Mouse (Mus musculus): Measurements from ENCODE around the gene Jup. TPM values are rescaled to one million over a fixed set of nuclear protein-coding genes. Genes with fewer than 3 reads are reported as not detected.
"Not testable (repeated sequence)": the region's sequence is repeated elsewhere in the genome, so short reads cannot be mapped to it uniquely, and the experiment has no call there.

Gene Jup
- total RNA-seq, 2 experiments from 2014 or later, result 68.6 to 104 TPM

GRCm38 (mm10) chr11:100327316-100327715 lies 70.2 kb downstream of the Jup start:
- DNase-seq, result no peak
- no peak for TF ChIP-seq CTCF (IDR thresholded peaks at IDR 0.05)
- H3K27ac ChIP-seq, result no peak overlapping the region
- intact Hi-C loops (cut with DNase I), result no loop called here
- H3K4me3 ChIP-seq, result no peak overlapping the region

GRCm38 (mm10) chr11:100325062-100325629 lies 72.4 kb downstream of the Jup start:
- DNase-seq, result no peak
- H3K27ac ChIP-seq, result no peak overlapping the region
- no peak overlapping the region for H3K4me3 ChIP-seq
- no peak for TF ChIP-seq CTCF (IDR thresholded peaks at IDR 0.05)
- intact Hi-C loops (cut with DNase I), result no loop called here

GRCm38 (mm10) chr11:100323578-100323977 lies 74.0 kb downstream of the Jup start:
- DNase-seq, result peak; percentile 63
- intact Hi-C loops (cut with DNase I), result no loop called here
- H3K27ac ChIP-seq, result no peak overlapping the region
- no peak overlapping the region for H3K4me3 ChIP-seq
- peak; percentile 81 for TF ChIP-seq CTCF (IDR thresholded peaks at IDR 0.05)

DNA sequence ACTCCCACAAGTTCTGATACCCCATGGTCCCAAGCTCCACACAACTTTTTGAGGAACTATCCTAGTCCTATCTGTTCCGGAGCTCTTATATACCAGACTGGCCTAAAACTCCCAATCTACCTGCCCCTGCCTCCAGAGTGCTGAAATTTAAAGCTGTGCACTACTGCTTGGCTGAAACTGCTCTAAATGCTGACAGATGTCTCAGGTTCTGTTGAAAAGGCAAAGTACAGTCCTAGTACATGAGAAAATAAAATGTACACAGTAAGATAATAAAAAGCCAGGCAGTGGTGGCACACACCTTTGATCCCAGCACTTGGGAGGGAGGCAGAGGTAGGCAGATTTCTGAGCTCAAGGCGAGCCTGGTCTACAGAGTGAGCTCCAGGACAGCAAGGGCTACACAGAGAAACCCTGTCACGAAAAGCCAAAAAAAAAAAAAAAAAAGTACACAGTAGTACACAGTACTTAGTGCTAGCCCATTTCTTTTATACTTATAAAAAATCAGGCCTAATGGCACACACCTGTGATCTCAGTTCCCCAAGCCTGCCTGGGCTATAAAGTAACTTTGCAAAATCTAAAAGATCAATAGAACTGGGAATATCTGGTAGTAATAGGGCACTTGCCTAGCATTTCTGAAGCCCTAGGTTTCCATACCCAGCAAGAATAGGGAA lies 74.8 kb downstream of the Jup start:
- intact Hi-C loops (cut with DNase I), result no loop called here
- no peak for TF ChIP-seq CTCF (IDR thresholded peaks at IDR 0.05)
- Histone ChIP-seq H3K4me3 (no peak overlapping the region), H3K27ac (peak overlapping the region; percentile 16; the same call in 1 of the 2 replicates)
- DNase-seq, result no peak

- DNase-seq, result peak; percentile 37
- Histone ChIP-seq H3K27ac (peak overlapping the region; percentile 31), H3K4me3 (peak overlapping the region; percentile 97)
- intact Hi-C loops (cut with DNase I), result not testable (repeated sequence)
These were observed 75.9 kb downstream of the Jup start for GRCm38 (mm10) chr11:100321479-100322305.

DNA sequence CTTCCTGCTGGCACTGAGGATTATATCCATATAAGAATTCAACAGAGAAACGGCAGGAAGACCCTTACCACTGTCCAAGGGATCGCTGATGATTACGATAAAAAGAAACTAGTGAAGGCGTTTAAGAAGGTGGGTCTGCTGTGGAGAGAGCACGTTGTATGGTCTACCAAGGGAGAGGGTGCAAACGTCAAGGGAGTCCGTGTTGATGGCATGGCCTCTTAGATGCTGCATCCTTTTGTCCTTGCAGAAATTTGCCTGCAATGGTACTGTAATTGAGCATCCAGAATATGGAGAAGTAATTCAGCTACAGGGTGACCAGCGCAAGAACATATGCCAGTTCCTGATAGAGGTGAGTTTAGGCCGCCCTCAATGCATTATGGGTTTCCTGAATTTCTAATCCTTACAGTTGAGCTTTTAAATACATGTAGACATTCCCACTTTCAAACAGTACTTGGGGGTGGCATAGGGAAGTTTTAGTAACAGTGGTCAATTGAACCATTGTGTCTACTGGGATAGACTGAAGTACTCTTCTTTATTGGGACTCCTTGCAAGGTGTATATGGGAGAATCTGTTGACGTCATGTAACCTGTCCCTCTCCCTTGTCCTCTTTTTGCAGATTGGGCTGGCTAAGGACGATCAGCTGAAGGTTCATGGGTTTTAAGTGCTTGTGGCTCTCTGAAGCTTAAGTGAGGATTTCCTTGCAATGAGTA lies 76.7 kb downstream of the Jup start:
- H3K27ac ChIP-seq, result peak overlapping the region; percentile 100
- peak overlapping the region; percentile 97 for H3K4me3 ChIP-seq
- DNase-seq; intact Hi-C loops (cut with DNase I): not testable (repeated sequence)

- Histone ChIP-seq H3K4me3 (peak overlapping the region; percentile 97), H3K27ac (peak overlapping the region; percentile 100)
- TF ChIP-seq CTCF (IDR thresholded peaks at IDR 0.05), result no peak
- peak; percentile 99 for DNase-seq
- intact Hi-C loops (cut with DNase I), result no loop called here
These were observed 77.4 kb downstream of the Jup start for GRCm38 (mm10) chr11:100320172-100320630.

DNA sequence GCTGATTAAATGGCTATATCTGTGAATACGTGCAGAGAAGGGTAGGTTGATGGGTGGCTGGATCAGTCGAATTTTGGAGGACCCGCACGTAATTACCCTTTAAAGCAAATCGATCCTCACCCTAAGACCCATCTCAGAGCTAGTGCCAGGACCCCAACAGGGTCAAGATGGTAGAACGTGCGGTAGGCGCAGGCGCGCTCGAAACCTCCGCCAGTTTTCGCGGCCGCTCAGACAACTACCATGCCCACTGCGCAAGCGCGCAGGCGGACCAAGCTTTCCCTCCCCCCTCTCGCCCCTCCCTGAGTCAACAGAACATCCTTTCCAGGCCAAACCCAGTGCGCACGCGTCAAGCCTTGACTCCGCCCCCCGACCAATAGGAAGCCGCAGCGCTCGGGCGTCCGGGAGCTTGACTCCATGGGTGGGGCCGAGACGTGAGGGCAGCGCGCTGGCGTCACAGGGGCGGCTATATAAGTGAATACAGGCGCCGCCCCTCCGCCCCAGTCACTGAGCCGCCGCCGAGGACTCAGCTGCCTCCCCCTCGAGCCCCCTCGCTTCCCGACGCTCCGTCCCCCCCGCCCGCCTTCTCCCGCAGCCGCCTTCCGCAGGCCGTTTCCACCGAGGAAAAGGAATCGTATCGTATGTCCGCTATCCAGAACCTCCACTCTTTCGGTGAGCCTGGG lies 77.9 kb downstream of the Jup start, which contains the start of gene Eif1:
Gene Eif1, plus strand, starts transcription at position 394 of the 680 bp plus-strand sequence.
- H3K27ac ChIP-seq, result peak within 1 kb of the TSS; percentile 100
- no peak for TF ChIP-seq CTCF (IDR thresholded peaks at IDR 0.05)

More for the DNA sequence above, 77.9 kb downstream of the Jup start, which contains the start of gene Eif1:
- DNase-seq, result peak; percentile 100
- peak within 1 kb of the TSS; percentile 97 for H3K4me3 ChIP-seq
- intact Hi-C loops (cut with DNase I), result no loop called here

Small RNA genes within 50 kb of the gene (microRNA-seq; reads per million reads assigned to microRNA genes)
- not detected for gene Gm27374

Other genes with a start within 250 kb of the Jup start
- gene Krt19, start 249.1 kb downstream of the Jup start, total RNA-seq (2021), result under 1 TPM in 1 of 2 experiments, not detected in 1; 0.20 TPM
- not detected for gene Krt9, start 204.5 kb downstream of the Jup start, total RNA-seq (2021)
- not detected for gene Krt14, start 190.2 kb downstream of the Jup start, total RNA-seq (2021)
- not detected for gene Krt16, start 148.9 kb downstream of the Jup start, total RNA-seq (2021)
- gene Krt17, start 136.7 kb downstream of the Jup start, total RNA-seq (2021), result not detected
- not detected for gene Krt42, start 127.9 kb downstream of the Jup start, total RNA-seq (2021)
- gene Eif1, start 77.9 kb downstream of the Jup start, total RNA-seq (2021), result 1,000 to 10,000 TPM; 1,442 to 1,567 TPM
- gene Gast, start 63.4 kb downstream of the Jup start, total RNA-seq (2021), result not detected
- under 1 TPM in 1 of 2 experiments, not detected in 1; 0.14 TPM for gene Hap1, start 41.6 kb downstream of the Jup start, total RNA-seq (2021)
- gene P3h4, start 17.1 kb upstream of the Jup start, total RNA-seq (2021), result 1 to 10 TPM; 2.0 to 4.6 TPM
- 1 to 10 TPM; 1.9 to 4.5 TPM for gene Fkbp10, start 17.9 kb upstream of the Jup start, total RNA-seq (2021)
- 1 to 10 TPM; 6.6 to 8.8 TPM for gene Nt5c3b, start 44.0 kb upstream of the Jup start, total RNA-seq (2021)
- gene Klhl10, start 44.2 kb upstream of the Jup start, total RNA-seq (2021), result under 1 TPM; 0.23 to 0.39 TPM
- 1 to 10 TPM; 4.7 to 4.9 TPM for gene Klhl11, start 75.0 kb upstream of the Jup start, total RNA-seq (2021)
- 10 to 100 TPM; 10.3 to 19.0 TPM for gene Acly, start 130.2 kb upstream of the Jup start, total RNA-seq (2021)
- gene Ttc25, start 147.8 kb upstream of the Jup start, total RNA-seq (2021), result under 1 TPM; 0.10 to 0.31 TPM
- 1 to 10 TPM; 3.2 to 4.4 TPM for gene Cnp, start 177.1 kb upstream of the Jup start, total RNA-seq (2021)
- gene Nkiras2, start 221.5 kb upstream of the Jup start, total RNA-seq (2021), result 10 to 100 TPM; 15.3 to 21.9 TPM
- gene Dnajc7, start 222.4 kb upstream of the Jup start, total RNA-seq (2021), result 100 to 1,000 TPM; 116 TPM